Mouse (Mus musculus) limb, embryonic 14.5 days (tissue): Measurements from ENCODE around the gene Mbl2. TPM values are rescaled to one million over a fixed set of nuclear protein-coding genes. Genes with fewer than 3 reads are reported as not detected.

Experiments used
- ATAC-seq: fragments of 200-750 bp; cut with Nextera tagmentation; 2 replicates; pipeline ENCODE4 v1.8.0; 2017; ENCODE audit warnings: low read depth, moderate number of reproducible peaks, moderate TSS enrichment; ENCODE audit not compliant: low FRiP score
- DNase-seq: peaks from one replicate; pipeline ENCODE4 v3.0.0-alpha.2; 2015; ENCODE audit warnings: low spot score
- H3K27ac ChIP-seq: fragments of 300-500 bp; sonication (generic); replicated peaks from 2 replicates; pipeline ENCODE4 v1.5.1; 2014; ENCODE audit warnings: low read depth, mild to moderate bottlenecking, low read length, moderate library complexity, mixed read lengths
- H3K27me3 ChIP-seq: fragments of 300-500 bp; sonication (generic); 2 replicates; pipeline ENCODE4 v1.6.1; 2014; ENCODE audit warnings: low read length, mixed read lengths; ENCODE audit not compliant: control insufficient read depth, insufficient read depth
- H3K36me3 ChIP-seq: fragments of 300-500 bp; sonication (generic); 2 replicates; pipeline ENCODE4 v1.6.1; 2014; ENCODE audit warnings: mild to moderate bottlenecking, low read length, moderate library complexity, mixed read lengths; ENCODE audit not compliant: control insufficient read depth, insufficient read depth
- H3K4me1 ChIP-seq: fragments of 300-500 bp; sonication (generic); 2 replicates; pipeline ENCODE4 v1.6.1; 2014; ENCODE audit warnings: antibody characterized with exemption, low read length, mixed read lengths; ENCODE audit not compliant: control insufficient read depth, insufficient read depth
- H3K4me2 ChIP-seq: fragments of 300-500 bp; sonication (generic); replicated peaks from 2 replicates; pipeline ENCODE4 v1.6.1; 2014; ENCODE audit warnings: low read depth, mild to moderate bottlenecking, low read length, moderate library complexity; ENCODE audit not compliant: severe bottlenecking
- H3K4me3 ChIP-seq: fragments of 300-500 bp; sonication (generic); replicated peaks from 2 replicates; pipeline ENCODE4 v1.5.1; 2014; ENCODE audit warnings: low read length
- H3K9ac ChIP-seq: fragments of 300-500 bp; sonication (generic); 2 replicates; pipeline ENCODE4 v1.6.1; 2014; ENCODE audit warnings: mild to moderate bottlenecking, low read depth, low read length, moderate library complexity; ENCODE audit not compliant: severe bottlenecking
- H3K9me3 ChIP-seq: fragments of 300-500 bp; sonication (generic); 2 replicates; pipeline ENCODE4 v1.6.1; 2016; ENCODE audit warnings: low read length; ENCODE audit not compliant: control insufficient read depth
- POLR2A ChIP-seq: fragments of 200-500 bp; IDR thresholded peaks from 2 replicates; pipeline ENCODE4 v1.8.0; 2012; ENCODE audit warnings: inconsistent platforms, mild to moderate bottlenecking, moderate library complexity, borderline replicate concordance; ENCODE audit not compliant: insufficient read depth, insufficient read length; ENCODE audit errors: extremely low read depth
- WGBS: fragments of 180-500 bp; shearing (Covaris S2); extraction: QIAGEN DNeasy Blood & Tissue Kit; methylation state at CpG from one replicate; pipeline ENCODE4 v1.1.7; 2014; 5-methylcytosine and 5-hydroxymethylcytosine counted together
- microRNA-seq: library from miRNA; unstranded; fragments of <30 nt; microRNA quantifications from one replicate; pipeline ENCODE4, GENCODE M21; 2016
- polyA plus RNA-seq, 2 experiments: library from polyadenylated mRNA; depleted of rRNA in 1 of 2; stranded (reverse) in 1 of 2; unstranded in 1 of 2; fragments of >200 nt; fragmentation: Nextera tagmentation in 1 of 2; extraction: Ambion mirVana in 1 of 2; gene quantifications; 2 replicates each; pipeline versions ENCODE4 v1.2.1 to v1.2.3; 2012 to 2014

Gene Mbl2
- polyA plus RNA-seq, 2 experiments: not detected

DNA sequence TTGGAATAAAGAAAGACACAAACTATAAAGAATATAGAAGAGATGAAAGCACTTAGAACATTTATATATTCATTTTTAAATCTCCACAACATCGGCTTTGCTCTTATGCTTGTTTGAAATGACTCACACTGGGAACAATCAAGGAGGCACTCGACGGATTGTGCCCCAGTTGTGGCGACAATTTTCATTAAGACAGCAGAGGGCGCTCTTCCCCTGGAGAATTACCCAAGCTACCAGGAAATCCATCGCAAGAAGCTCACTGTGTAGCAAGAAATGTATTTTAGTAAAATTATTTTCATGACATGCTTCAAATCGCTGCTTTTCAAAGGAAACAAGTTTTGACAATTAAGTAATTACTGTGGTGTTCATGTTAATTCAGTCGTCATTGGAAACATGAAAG lies 16.1 kb downstream of the Mbl2 start:
- H3K27ac ChIP-seq: no peak overlapping the region
- no peak overlapping the region for H3K4me2 ChIP-seq
- WGBS: 5% methylated on average over 8 of the region's 8 CpGs
- H3K36me3 ChIP-seq: no peaks in the 10 kb centered on the region
- H3K27me3 ChIP-seq: peaks cover 6% of the 10 kb centered on the region; the same call in 1 of the 2 replicates
- no peak overlapping the region for H3K9ac ChIP-seq
- H3K4me1 ChIP-seq: no peaks in the 10 kb centered on the region
- no peak for TF ChIP-seq POLR2A
- H3K9me3 ChIP-seq: no peaks in the 10 kb centered on the region
- no peak for ATAC-seq
- no peak overlapping the region for H3K4me3 ChIP-seq
- peak; percentile 72 for DNase-seq

- 76% methylated on average over 2 of the region's 2 CpGs for WGBS
- H3K27me3 ChIP-seq: peaks cover 6% of the 10 kb centered on the region; the same call in 1 of the 2 replicates
- H3K9ac ChIP-seq: no peak overlapping the region
- no peak overlapping the region for H3K4me2 ChIP-seq
- no peak for TF ChIP-seq POLR2A
- ATAC-seq: no peak
- H3K27ac ChIP-seq: no peak overlapping the region
- peaks cover 8% of the 10 kb centered on the region for H3K4me1 ChIP-seq
- no peak overlapping the region for H3K4me3 ChIP-seq
- DNase-seq: no peak
- H3K9me3 ChIP-seq: no peaks in the 10 kb centered on the region
- no peaks in the 10 kb centered on the region for H3K36me3 ChIP-seq
Measured at GRCm38 (mm10) chr19:30252253-30252652, 19.5 kb downstream of the Mbl2 start.

DNA sequence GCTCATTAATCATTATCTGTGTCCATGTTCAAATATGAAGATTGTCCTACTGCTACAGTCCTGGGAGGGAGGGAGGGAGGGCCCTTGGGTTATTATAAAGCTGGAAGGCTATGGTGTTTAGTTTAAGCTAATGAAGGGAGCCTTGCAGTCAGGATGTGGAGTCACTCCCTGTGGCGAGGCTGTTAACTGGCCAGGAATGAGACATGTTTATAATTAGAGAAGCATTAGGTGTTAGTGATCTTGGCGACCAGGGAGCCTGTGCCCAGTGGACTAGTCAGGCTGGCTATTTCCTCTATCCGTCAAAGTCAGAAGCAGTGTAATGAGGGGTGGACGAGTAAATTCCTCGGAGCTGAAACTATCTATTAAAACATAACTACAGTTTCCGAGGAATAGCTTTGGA lies 23.6 kb downstream of the Mbl2 start:
- H3K27ac ChIP-seq: no peak overlapping the region
- H3K9ac ChIP-seq: no peak overlapping the region
- H3K27me3 ChIP-seq: no peaks in the 10 kb centered on the region
- ATAC-seq (no peak), DNase-seq (no peak)
- peaks cover 8% of the 10 kb centered on the region for H3K4me1 ChIP-seq
- H3K4me2 ChIP-seq: peak overlapping the region; percentile 2; the same call in 1 of the 2 replicates
- H3K36me3 ChIP-seq: no peaks in the 10 kb centered on the region
- no peak overlapping the region for H3K4me3 ChIP-seq
- TF ChIP-seq POLR2A: no peak
- H3K9me3 ChIP-seq: no peaks in the 10 kb centered on the region
- WGBS: 7% methylated on average over 6 of the region's 6 CpGs

DNA sequence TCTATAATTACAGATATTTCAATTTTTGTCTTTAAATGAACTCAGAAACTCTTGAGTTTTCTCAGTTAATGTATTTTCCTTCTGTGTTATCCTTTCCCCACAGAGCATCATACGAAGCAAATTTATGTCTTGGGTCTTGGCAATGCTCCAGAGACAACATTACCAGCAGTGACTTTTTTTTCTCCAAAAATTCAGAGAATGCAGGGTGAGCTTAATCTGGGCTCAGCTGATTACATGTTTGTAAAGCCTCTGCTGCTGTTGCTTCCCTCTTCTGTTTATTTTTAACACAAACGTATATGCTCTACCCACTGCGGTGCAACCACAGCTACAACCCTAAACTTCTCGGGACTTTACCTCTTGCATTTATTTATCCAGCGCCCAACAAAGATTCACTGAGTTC lies 48.4 kb downstream of the Mbl2 start:
- H3K36me3 ChIP-seq: no peaks in the 10 kb centered on the region
- no peaks in the 10 kb centered on the region for H3K27me3 ChIP-seq
- no peak overlapping the region for H3K9ac ChIP-seq
- WGBS: 45% methylated on average over 5 of the region's 5 CpGs
- TF ChIP-seq POLR2A: no peak
- no peaks in the 10 kb centered on the region for H3K9me3 ChIP-seq
- DNase-seq (peak; percentile 32), ATAC-seq (no peak)
- no peak overlapping the region for H3K4me2 ChIP-seq
- H3K4me1 ChIP-seq: 0 out of 2 replicates have a peak, but pooled peaks cover 4% of the 10 kb centered on the region
- H3K4me3 ChIP-seq: no peak overlapping the region
- no peak overlapping the region for H3K27ac ChIP-seq

- Histone ChIP-seq H3K9ac (no peak overlapping the region), H3K27me3 (no peaks in the 10 kb centered on the region), H3K27ac (no peak overlapping the region), H3K4me1 (0 out of 2 replicates have a peak, but pooled peaks cover 4% of the 10 kb centered on the region), H3K9me3 (no peaks in the 10 kb centered on the region), H3K4me3 (no peak overlapping the region), H3K4me2 (no peak overlapping the region), H3K36me3 (no peaks in the 10 kb centered on the region)
- 88% methylated on average over 6 of the region's 6 CpGs for WGBS
- DNase-seq (no peak), ATAC-seq (no peak)
- TF ChIP-seq POLR2A: no peak
Measured at GRCm38 (mm10) chr19:30287899-30288490, 55.3 kb downstream of the Mbl2 start.

Small RNA genes lying within 50 kb of the gene (microRNA-seq; reads per million reads assigned to microRNA genes)
- gene Gm24108: not detected

Other genes with a start within 250 kb of the Mbl2 start
- not detected in 2 replicates for gene Trpd52l3, start 229.2 kb upstream of the Mbl2 start, polyA plus RNA-seq (2012; rRNA removed)
- gene Trpd52l3, start 229.2 kb upstream of the Mbl2 start, polyA plus RNA-seq (2014; fragmentation: Nextera tagmentation; extraction: Ambion mirVana): not detected in 2 replicates
- 129 and 158 TPM in 2 replicates for gene Uhrf2, start 202.4 kb upstream of the Mbl2 start, polyA plus RNA-seq (2012; rRNA removed)
- gene Uhrf2, start 202.4 kb upstream of the Mbl2 start, polyA plus RNA-seq (2014; fragmentation: Nextera tagmentation; extraction: Ambion mirVana): 65.2 and 74.8 TPM in 2 replicates
- 4.9 and 6.6 TPM in 2 replicates for gene Gldc, start 57.5 kb upstream of the Mbl2 start, polyA plus RNA-seq (2012; rRNA removed)
- gene Gldc, start 57.5 kb upstream of the Mbl2 start, polyA plus RNA-seq (2014; fragmentation: Nextera tagmentation; extraction: Ambion mirVana): 7.5 and 8.9 TPM in 2 replicates